Mouse (Mus musculus) midbrain, embryonic 11.5 days (tissue): ENCODE measurements around the gene Tbxas1. TPM values are rescaled to one million over a fixed set of nuclear protein-coding genes. Genes with fewer than 3 reads are reported as not detected.

Experiments used
- ATAC-seq: fragments of 200-750 bp; cut with Nextera tagmentation; 2 replicates; pipeline ENCODE4 v1.8.0; 2017; ENCODE audit warnings: moderate TSS enrichment, moderate library complexity; ENCODE audit not compliant: low FRiP score
- DNase-seq: peaks from one replicate; pipeline ENCODE4 v3.0.0; 2015; ENCODE audit warnings: low spot score; ENCODE audit errors: missing footprints
- H3K27ac ChIP-seq: fragments of 300-500 bp; sonication (generic); 2 replicates; pipeline ENCODE4 v1.5.1; 2014; ENCODE audit warnings: low read depth, low read length
- H3K27me3 ChIP-seq: fragments of 300-500 bp; sonication (generic); 2 replicates; pipeline ENCODE4 v1.6.1; 2014; ENCODE audit warnings: mild to moderate bottlenecking, low read length, moderate library complexity, mixed read lengths; ENCODE audit not compliant: control insufficient read depth, insufficient read depth
- H3K36me3 ChIP-seq: fragments of 300-500 bp; sonication (generic); 2 replicates; pipeline ENCODE4 v1.6.1; 2014; ENCODE audit warnings: mild to moderate bottlenecking, low read length, moderate library complexity, mixed read lengths; ENCODE audit not compliant: control insufficient read depth, insufficient read depth
- H3K4me1 ChIP-seq: fragments of 300-500 bp; sonication (generic); 2 replicates; pipeline ENCODE4 v1.6.1; 2014; ENCODE audit warnings: low read length; ENCODE audit not compliant: control insufficient read depth, insufficient read depth
- H3K4me2 ChIP-seq: fragments of 300-500 bp; sonication (generic); 2 replicates; pipeline ENCODE4 v1.6.1; 2014; ENCODE audit warnings: mild to moderate bottlenecking, moderate library complexity
- H3K4me3 ChIP-seq: fragments of 300-500 bp; sonication (generic); 2 replicates; pipeline ENCODE4 v1.5.1; 2014; ENCODE audit warnings: low read depth, low read length
- H3K9ac ChIP-seq: fragments of 300-500 bp; sonication (generic); 2 replicates; pipeline ENCODE4 v1.6.1; 2014; ENCODE audit warnings: low read length
- H3K9me3 ChIP-seq: fragments of 300-500 bp; sonication (generic); 2 replicates; pipeline ENCODE4 v1.6.1; 2016; ENCODE audit warnings: low read length; ENCODE audit not compliant: control insufficient read depth
- WGBS: fragments of 180-500 bp; shearing (Covaris S2); extraction: QIAGEN DNeasy Blood & Tissue Kit; methylation state at CpG from one replicate; pipeline ENCODE4 v1.1.7; 2014; 5-methylcytosine and 5-hydroxymethylcytosine counted together
- polyA plus RNA-seq: library from polyadenylated mRNA; unstranded; fragments of >200 nt; fragmentation: Nextera tagmentation; extraction: Ambion mirVana; gene quantifications from 2 replicates; pipeline ENCODE4 v1.2.1, GENCODE M21; 2014

The Tbxas1 gene
- polyA plus RNA-seq, 1 experiment from 2014 or later, result 1.5 TPM

GRCm38 (mm10) chr6:38838061-38838460, 37.1 kb upstream of the Tbxas1 start:
- Histone ChIP-seq H3K27me3 (no peaks in the 10 kb centered on the region), H3K9ac (no peak overlapping the region), H3K4me1 (no peaks in the 10 kb centered on the region), H3K4me2 (no peak overlapping the region), H3K9me3 (no peaks in the 10 kb centered on the region), H3K36me3 (no peaks in the 10 kb centered on the region), H3K4me3 (no peak overlapping the region), H3K27ac (0 out of 2 replicates have a peak overlapping the region, but pooled peaks have one; percentile 1)
- 82% methylated on average over 4 of the region's 4 CpGs for WGBS
- DNase-seq, result no peak
- ATAC-seq, result no peak

- H3K4me3 ChIP-seq, result no peak overlapping the region
- no peaks in the 10 kb centered on the region for H3K9me3 ChIP-seq
- H3K4me2 ChIP-seq, result no peak overlapping the region
- H3K9ac ChIP-seq, result no peak overlapping the region
- ATAC-seq, result no peak
- H3K4me1 ChIP-seq, result no peaks in the 10 kb centered on the region
- 74% methylated on average over 4 of the region's 4 CpGs for WGBS
- no peak for DNase-seq
- H3K36me3 ChIP-seq, result no peaks in the 10 kb centered on the region
- no peaks in the 10 kb centered on the region for H3K27me3 ChIP-seq
- H3K27ac ChIP-seq, result no peak overlapping the region
These were observed 35.3 kb upstream of the Tbxas1 start for GRCm38 (mm10) chr6:38839891-38840290.

GRCm38 (mm10) chr6:38840380-38840779, 34.8 kb upstream of the Tbxas1 start:
- H3K4me2 ChIP-seq, result no peak overlapping the region
- ATAC-seq (no peak), DNase-seq (no peak)
- no peaks in the 10 kb centered on the region for H3K4me1 ChIP-seq
- no peaks in the 10 kb centered on the region for H3K9me3 ChIP-seq
- H3K9ac ChIP-seq, result no peak overlapping the region
- H3K27me3 ChIP-seq, result no peaks in the 10 kb centered on the region
- no peaks in the 10 kb centered on the region for H3K36me3 ChIP-seq
- H3K4me3 ChIP-seq, result no peak overlapping the region
- no peak overlapping the region for H3K27ac ChIP-seq
- 91% methylated on average over 2 of the region's 2 CpGs for WGBS

- WGBS, result 83% methylated on average over 1 of the region's 1 CpGs
These were observed 34.4 kb upstream of the Tbxas1 start for GRCm38 (mm10) chr6:38840780-38841179.

GRCm38 (mm10) chr6:38841551-38841950, 33.7 kb upstream of the Tbxas1 start:
- Histone ChIP-seq H3K4me3 (no peak overlapping the region), H3K36me3 (no peaks in the 10 kb centered on the region), H3K9ac (no peak overlapping the region), H3K9me3 (no peaks in the 10 kb centered on the region), H3K4me1 (no peaks in the 10 kb centered on the region), H3K4me2 (no peak overlapping the region), H3K27me3 (no peaks in the 10 kb centered on the region), H3K27ac (no peak overlapping the region)
- DNase-seq, result no peak
- WGBS, result 93% methylated on average over 3 of the region's 3 CpGs
- ATAC-seq, result no peak

More at GRCm38 (mm10) chr6:38840780-38841179, 34.4 kb upstream of the Tbxas1 start:
- DNase-seq (peak; percentile 53), ATAC-seq (no peak)
- H3K9me3 ChIP-seq, result no peaks in the 10 kb centered on the region
- no peak overlapping the region for H3K9ac ChIP-seq
- H3K4me1 ChIP-seq, result no peaks in the 10 kb centered on the region
- no peak overlapping the region for H3K4me3 ChIP-seq
- H3K36me3 ChIP-seq, result no peaks in the 10 kb centered on the region
- H3K4me2 ChIP-seq, result no peak overlapping the region
- no peaks in the 10 kb centered on the region for H3K27me3 ChIP-seq
- no peak overlapping the region for H3K27ac ChIP-seq

- H3K9me3 ChIP-seq, result no peaks in the 10 kb centered on the region
- WGBS, result 70% methylated on average over 1 of the region's 1 CpGs
- DNase-seq (no peak), ATAC-seq (no peak)
- H3K4me3 ChIP-seq, result no peak overlapping the region
- no peak overlapping the region for H3K4me2 ChIP-seq
- no peak overlapping the region for H3K9ac ChIP-seq
- H3K36me3 ChIP-seq, result no peaks in the 10 kb centered on the region
- peaks cover 14% of the 10 kb centered on the region for H3K4me1 ChIP-seq
- H3K27me3 ChIP-seq, result no peaks in the 10 kb centered on the region
- H3K27ac ChIP-seq, result no peak overlapping the region
These were observed 30.1 kb upstream of the Tbxas1 start for GRCm38 (mm10) chr6:38845117-38845516.

GRCm38 (mm10) chr6:38845876-38846275, 29.3 kb upstream of the Tbxas1 start:
- ATAC-seq (no peak), DNase-seq (no peak)
- Histone ChIP-seq H3K27me3 (no peaks in the 10 kb centered on the region), H3K4me2 (no peak overlapping the region), H3K4me1 (peaks cover 14% of the 10 kb centered on the region), H3K9me3 (no peaks in the 10 kb centered on the region), H3K27ac (no peak overlapping the region), H3K9ac (no peak overlapping the region), H3K4me3 (no peak overlapping the region), H3K36me3 (no peaks in the 10 kb centered on the region)
- 73% methylated on average over 5 of the region's 5 CpGs for WGBS

- Histone ChIP-seq H3K36me3 (no peaks in the 10 kb centered on the region), H3K27ac (no peak overlapping the region), H3K4me1 (peaks cover 14% of the 10 kb centered on the region), H3K4me3 (no peak overlapping the region), H3K9ac (no peak overlapping the region), H3K4me2 (no peak overlapping the region), H3K27me3 (no peaks in the 10 kb centered on the region), H3K9me3 (no peaks in the 10 kb centered on the region)
- DNase-seq (no peak), ATAC-seq (no peak)
- WGBS, result 87% methylated on average over 6 of the region's 6 CpGs
These were observed 28.6 kb upstream of the Tbxas1 start for GRCm38 (mm10) chr6:38846330-38847195.

- no peak overlapping the region for H3K4me3 ChIP-seq
- H3K4me1 ChIP-seq, result peaks cover 14% of the 10 kb centered on the region
- H3K4me2 ChIP-seq, result no peak overlapping the region
- DNase-seq (no peak), ATAC-seq (no peak)
- 84% methylated on average over 1 of the region's 1 CpGs for WGBS
- no peaks in the 10 kb centered on the region for H3K36me3 ChIP-seq
- H3K9ac ChIP-seq, result no peak overlapping the region
- no peaks in the 10 kb centered on the region for H3K27me3 ChIP-seq
- H3K27ac ChIP-seq, result no peak overlapping the region
- H3K9me3 ChIP-seq, result no peaks in the 10 kb centered on the region
These were observed 27.8 kb upstream of the Tbxas1 start for GRCm38 (mm10) chr6:38847447-38847846.
